Mouse (Mus musculus) CH12.LX (cell line): ENCODE measurements around the gene Gm11020. TPM values are rescaled to one million over a fixed set of nuclear protein-coding genes. Genes with fewer than 3 reads are reported as not detected.
"Not testable (repeated sequence)": the region's sequence is repeated elsewhere in the genome, so short reads cannot be mapped to it uniquely, and the experiment has no call there.

Source experiments
- DNase-seq: peaks from one replicate; pipeline ENCODE4 v3.0.0-alpha.2; 2013; ENCODE audit errors: extremely low read depth
- H3K27ac ChIP-seq: 2 replicates; pipeline ENCODE4 v1.5.1; 2012; ENCODE audit warnings: low read depth, mild to moderate bottlenecking, control low read depth, moderate library complexity; ENCODE audit not compliant: insufficient read depth
- H3K27me3 ChIP-seq: replicated peaks from 2 replicates; pipeline ENCODE3; 2012; ENCODE audit warnings: inconsistent platforms
- H3K36me3 ChIP-seq, 2 experiments: replicated peaks in 1 of 2; 2 replicates each; pipeline versions ENCODE3 to v1.6.1; 2012; ENCODE audit warnings: inconsistent platforms in 1 of 2, low read length in 1 of 2, mild to moderate bottlenecking in 1 of 2, mixed read lengths in 1 of 2, moderate library complexity in 1 of 2; ENCODE audit not compliant: control insufficient read depth in 1 of 2, insufficient read depth in 1 of 2
- H3K4me1 ChIP-seq, 2 experiments: 2 replicates each; pipeline ENCODE4 v1.6.1; 2012; ENCODE audit warnings: inconsistent platforms in 1 of 2, moderate library complexity in 1 of 2; ENCODE audit not compliant: insufficient read depth in 2 of 2, control insufficient read depth in 1 of 2
- H3K4me2 ChIP-seq: 2 replicates; pipeline ENCODE4 v1.6.1; 2012; ENCODE audit warnings: low read depth, mild to moderate bottlenecking, control low read depth; ENCODE audit not compliant: poor library complexity, insufficient read depth, severe bottlenecking
- H3K4me3 ChIP-seq, 3 experiments: fragments of 150-350 bp in 1 of 3; sonication (generic) in 1 of 3; replicated peaks in 1 of 3; 2 replicates each; pipeline versions ENCODE3 to v1.5.1; 2011 to 2012; ENCODE audit warnings: low read depth in 2 of 3, low read length in 2 of 3, mild to moderate bottlenecking in 2 of 3, moderate library complexity in 2 of 3, control low read depth in 1 of 3, improper control_type of control experiment in 1 of 3, inconsistent platforms in 1 of 3, mixed read lengths in 1 of 3; ENCODE audit not compliant: poor library complexity in 1 of 3
- H3K79me2 ChIP-seq: replicated peaks from 2 replicates; pipeline ENCODE4 v1.6.1; 2012; ENCODE audit warnings: mild to moderate bottlenecking, moderate library complexity; ENCODE audit not compliant: control insufficient read depth, poor library complexity, insufficient read depth, severe bottlenecking; ENCODE audit errors: extremely low read depth
- H3K9ac ChIP-seq: 2 replicates; pipeline ENCODE4 v1.6.1; 2012; ENCODE audit warnings: low read depth, mild to moderate bottlenecking, control low read depth, moderate library complexity; ENCODE audit not compliant: insufficient read depth
- H3K9me3 ChIP-seq: replicated peaks from 2 replicates; pipeline ENCODE3; 2012; ENCODE audit warnings: low read length, inconsistent platforms, mixed read lengths
- CTCF ChIP-seq, 2 experiments: IDR thresholded peaks in 1 of 2; conservative IDR thresholded peaks in 1 of 2; 2 replicates each; pipeline ENCODE4 v1.5.1; 2011 to 2012; ENCODE audit warnings: low read depth in 2 of 2, low read length in 2 of 2, improper control_type of control experiment in 1 of 2, inconsistent platforms in 1 of 2, mild to moderate bottlenecking in 1 of 2, moderate library complexity in 1 of 2
- ELF1 ChIP-seq: IDR thresholded peaks from 2 replicates; pipeline ENCODE4 v1.6.1; 2014; ENCODE audit warnings: low read depth, mild to moderate bottlenecking, inconsistent platforms, low read length, improper control_type of control experiment
- IRF4 ChIP-seq: IDR thresholded peaks from 2 replicates; pipeline ENCODE4 v1.6.1; 2014; ENCODE audit warnings: low read depth, mild to moderate bottlenecking, inconsistent platforms, low read length, improper control_type of control experiment
- JUN ChIP-seq: IDR thresholded peaks from 2 replicates; pipeline ENCODE4 v1.6.1; 2011; ENCODE audit warnings: low read depth, mild to moderate bottlenecking, low read length, improper control_type of control experiment, moderate library complexity; ENCODE audit not compliant: insufficient read depth
- JUND ChIP-seq: conservative IDR thresholded peaks from 2 replicates; pipeline ENCODE4 v1.6.1; 2011; ENCODE audit warnings: low read depth, low read length, improper control_type of control experiment
- KAT2A ChIP-seq: IDR thresholded peaks from 2 replicates; pipeline ENCODE4 v1.6.1; 2012; ENCODE audit warnings: low read length, improper control_type of control experiment, inconsistent platforms; ENCODE audit not compliant: insufficient replicate concordance
- MAZ ChIP-seq: IDR thresholded peaks from 2 replicates; pipeline ENCODE4 v1.6.1; 2012; ENCODE audit warnings: low read depth, mild to moderate bottlenecking, inconsistent platforms, low read length, improper control_type of control experiment, moderate library complexity
- MEF2A ChIP-seq: IDR thresholded peaks from 2 replicates; pipeline ENCODE4 v1.6.1; 2014; ENCODE audit warnings: low read depth, mild to moderate bottlenecking, inconsistent platforms, low read length, improper control_type of control experiment, borderline replicate concordance
- NELFE ChIP-seq: IDR thresholded peaks from 2 replicates; pipeline ENCODE4 v1.6.1; 2011; ENCODE audit warnings: low read depth, low read length, improper control_type of control experiment
- NRF1 ChIP-seq: IDR thresholded peaks from 2 replicates; pipeline ENCODE4 v1.6.1; 2014; ENCODE audit warnings: low read depth, mild to moderate bottlenecking, inconsistent platforms, low read length, improper control_type of control experiment, moderate library complexity
- PAX5 ChIP-seq: IDR thresholded peaks from 2 replicates; pipeline ENCODE4 v1.6.1; 2012; ENCODE audit warnings: low read length, inconsistent platforms, mixed read lengths
- RAD21 ChIP-seq: IDR thresholded peaks from 2 replicates; pipeline ENCODE4 v1.6.1; 2011; ENCODE audit warnings: low read depth, mild to moderate bottlenecking, low read length, improper control_type of control experiment, moderate library complexity
- ZC3H11A ChIP-seq: IDR thresholded peaks from 2 replicates; pipeline ENCODE4 v1.6.1; 2012; ENCODE audit warnings: low read depth, mild to moderate bottlenecking, inconsistent platforms, low read length, improper control_type of control experiment
- ZNF384 ChIP-seq: IDR thresholded peaks from 2 replicates; pipeline ENCODE4 v1.6.1; 2012; ENCODE audit warnings: low read depth, low read length, improper control_type of control experiment, inconsistent platforms
- dilution Hi-C: fragments of 300-500 bp; cut with MboI; formaldehyde crosslinking; loops from 2 replicates; pipeline ENCODE4 v1.14.3; 2020; ENCODE audit warnings: low sequenced_read_pairs; ENCODE audit not compliant: extremely low pct_unique_long_range_greater_than_20kb, extremely low pct_ligation_motif_present
- in situ Hi-C: fragments of 300-500 bp; cut with MboI; formaldehyde crosslinking; loops from 3 replicates; pipeline ENCODE4 v1.14.3; 2019; ENCODE audit warnings: low sequenced_read_pairs, low pct_ligation_motif_present, low pct_unique_long_range_greater_than_20kb, mixed read lengths
- polyA plus RNA-seq: library from polyadenylated mRNA; unstranded; fragments of >175 nt; gene quantifications from 2 replicates; pipeline ENCODE4 v1.2.1, GENCODE M21; 2012; ENCODE audit warnings: low read depth; ENCODE audit not compliant: insufficient read length
- total RNA-seq, 2 experiments: library from RNA; depleted of rRNA; stranded (reverse); fragments of 300-350 nt in 1 of 2; fragments of >200 nt in 1 of 2; gene quantifications; 2 replicates each; pipeline ENCODE4 v1.2.3; 2012 to 2014

The Gm11020 gene
- total and polyA plus RNA-seq, 3 experiments = not detected

GRCm38 (mm10) chr8:104313311-104313710 lies 8.1 kb upstream of the Gm11020 start:
- dilution Hi-C loops (no loop called here), in situ Hi-C loops (no loop called here)

GRCm38 (mm10) chr8:104321930-104322329 lies 563 bp downstream of the Gm11020 start, which contains the start of gene Cmtm2b:
Gene Cmtm2b (plus strand): TSS chr8:104322230.
- H3K27ac ChIP-seq, H3K79me2 ChIP-seq, H3K36me3 ChIP-seq, H3K4me1 ChIP-seq, dilution Hi-C loops, DNase-seq, in situ Hi-C loops, H3K9ac ChIP-seq, H3K9me3 ChIP-seq, H3K27me3 ChIP-seq, H3K4me2 ChIP-seq, H3K4me3 ChIP-seq: not testable (repeated sequence)

More at GRCm38 (mm10) chr8:104313311-104313710, 8.1 kb upstream of the Gm11020 start:
- Histone ChIP-seq H3K9me3 (no peaks in the 10 kb centered on the region), H3K27me3 (peaks cover 3% of the 10 kb centered on the region), H3K4me2 (no peak overlapping the region), H3K27ac (no peak overlapping the region), H3K4me1 (no peaks in the 10 kb centered on the region), H3K79me2 (no peaks in the 10 kb centered on the region), H3K36me3 (no peaks in the 10 kb centered on the region), H3K4me3 (no peak overlapping the region), H3K9ac (no peak overlapping the region)
- no peak for DNase-seq
- TF ChIP-seq RAD21 (peak; percentile 11), IRF4 (no peak), CTCF (conservative IDR thresholded peaks at IDR 0.05 in 1 of 2, IDR thresholded peaks at IDR 0.05 in 1 of 2; ENCODE audit: low read depth in 2 of 2, low read length in 2 of 2) (peak in 1 of 2 experiments; percentile 35; a peak in 1 of 4 replicates), ZNF384 (no peak), JUN (no peak), MEF2A (no peak), ZC3H11A (no peak), JUND (no peak), PAX5 (no peak), MAZ (no peak), KAT2A (no peak), ELF1 (no peak), NELFE (no peak), NRF1 (no peak)
